Mouse (Mus musculus) embryo, embryonic 10.5 days (tissue): ENCODE measurements around the gene Tnr.
A peak's percentile ranks its signal among the peaks of the same experiment; 100 is the strongest.

Experiments used
- DNase-seq: peaks from one replicate; pipeline ENCODE4 v3.0.0-alpha.2; 2015; ENCODE audit warnings: low spot score

Gene Tnr

GRCm38 (mm10) chr1:159717016-159717415, 193.4 kb downstream of the Tnr start:
- no peak for DNase-seq

GRCm38 (mm10) chr1:159723733-159724132, 200.2 kb downstream of the Tnr start:
- no peak for DNase-seq

GRCm38 (mm10) chr1:159729270-159729669, 205.7 kb downstream of the Tnr start:
- DNase-seq = no peak

- no peak for DNase-seq
Measured at GRCm38 (mm10) chr1:159730826-159731225, 207.3 kb downstream of the Tnr start.

- no peak for DNase-seq
Measured at GRCm38 (mm10) chr1:159735099-159735498, 211.5 kb downstream of the Tnr start.

GRCm38 (mm10) chr1:159739478-159739877, 215.9 kb downstream of the Tnr start:
- DNase-seq = no peak

- DNase-seq = no peak
Measured at GRCm38 (mm10) chr1:159741237-159742002, 217.9 kb downstream of the Tnr start.

- no peak for DNase-seq
Measured at GRCm38 (mm10) chr1:159742003-159742274, 218.4 kb downstream of the Tnr start.

- no peak for DNase-seq
Measured at GRCm38 (mm10) chr1:159743744-159744253, 220.2 kb downstream of the Tnr start.

- no peak for DNase-seq
Measured at GRCm38 (mm10) chr1:159745311-159745710, 221.7 kb downstream of the Tnr start.

- DNase-seq = no peak
Measured at GRCm38 (mm10) chr1:159747969-159748368, 224.4 kb downstream of the Tnr start.

GRCm38 (mm10) chr1:159750411-159750810, 226.8 kb downstream of the Tnr start:
- DNase-seq = no peak

GRCm38 (mm10) chr1:159750876-159751275, 227.3 kb downstream of the Tnr start:
- peak; percentile 53 for DNase-seq

- DNase-seq = no peak
Measured at GRCm38 (mm10) chr1:159760970-159761369, 237.4 kb downstream of the Tnr start.

- no peak for DNase-seq
Measured at GRCm38 (mm10) chr1:159763901-159764300, 240.3 kb downstream of the Tnr start.

- no peak for DNase-seq
Measured at GRCm38 (mm10) chr1:159764897-159765296, 241.3 kb downstream of the Tnr start.

GRCm38 (mm10) chr1:159769948-159770347, 246.4 kb downstream of the Tnr start:
- no peak for DNase-seq

- DNase-seq = no peak
Measured at GRCm38 (mm10) chr1:159773671-159774070, 250.1 kb downstream of the Tnr start.

GRCm38 (mm10) chr1:159775168-159775567, 251.6 kb downstream of the Tnr start:
- DNase-seq = peak; percentile 56

GRCm38 (mm10) chr1:159777107-159777506, 253.5 kb downstream of the Tnr start:
- DNase-seq = no peak

GRCm38 (mm10) chr1:159779424-159779823, 255.9 kb downstream of the Tnr start:
- DNase-seq = no peak

- peak; percentile 66 for DNase-seq
Measured at GRCm38 (mm10) chr1:159783842-159784241, 260.3 kb downstream of the Tnr start.

- no peak for DNase-seq
Measured at GRCm38 (mm10) chr1:159788312-159788711, 264.7 kb downstream of the Tnr start.

GRCm38 (mm10) chr1:159792546-159792945, 269.0 kb downstream of the Tnr start:
- no peak for DNase-seq
